Mouse (Mus musculus) cerebellum, adult (tissue): ENCODE results near the gene Epb41l4b.

Experiments
- ATAC-seq: cut with Nextera tagmentation; 2 replicates; pipeline ENCODE4 v1.9.2; 2017; ENCODE audit warnings: mild to moderate bottlenecking, moderate library complexity, mixed read lengths; ENCODE audit not compliant: insufficient number of reproducible peaks, low FRiP score, low TSS enrichment

The Epb41l4b gene

DNA sequence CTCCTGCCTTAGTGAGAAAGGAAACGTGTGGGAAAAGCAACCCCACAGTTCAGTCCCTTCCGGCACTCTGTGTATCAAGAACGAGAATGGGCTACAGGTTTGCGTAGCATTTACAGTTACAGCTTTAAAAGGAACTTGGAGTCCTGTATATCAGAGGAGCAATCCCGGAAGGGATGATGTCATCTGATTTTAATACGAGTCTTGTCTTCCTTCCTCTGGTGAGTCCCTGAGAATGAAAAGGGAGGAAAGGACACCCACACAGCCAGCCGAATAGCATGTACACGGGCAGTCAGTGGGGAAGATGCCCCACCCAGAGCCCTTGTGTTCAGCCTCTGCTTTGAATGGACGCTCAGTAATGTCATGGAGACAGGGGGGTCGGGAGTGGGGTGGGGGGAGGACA is 115.3 kb downstream of the Epb41l4b start:
- no peak for ATAC-seq

DNA sequence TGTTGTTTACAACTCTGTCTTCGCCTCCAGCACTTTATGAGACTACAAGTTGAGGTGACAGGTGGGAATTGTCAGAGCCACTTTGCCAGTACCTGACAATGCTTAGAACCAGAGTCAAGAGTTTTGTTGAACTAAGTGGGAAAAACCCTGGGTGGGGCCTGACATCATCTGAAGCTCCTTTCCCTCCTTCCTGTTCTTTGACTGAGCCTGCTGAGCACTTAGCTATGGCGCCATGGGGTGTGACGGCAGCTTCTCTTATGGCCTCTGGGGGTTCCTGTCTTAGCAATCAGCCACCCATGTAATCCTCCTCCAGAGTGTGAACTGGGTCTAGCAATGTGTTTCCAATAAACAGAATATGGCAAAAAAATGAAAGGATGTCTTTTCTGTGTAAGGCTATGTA is 119.7 kb downstream of the Epb41l4b start:
- ATAC-seq, result no peak

DNA sequence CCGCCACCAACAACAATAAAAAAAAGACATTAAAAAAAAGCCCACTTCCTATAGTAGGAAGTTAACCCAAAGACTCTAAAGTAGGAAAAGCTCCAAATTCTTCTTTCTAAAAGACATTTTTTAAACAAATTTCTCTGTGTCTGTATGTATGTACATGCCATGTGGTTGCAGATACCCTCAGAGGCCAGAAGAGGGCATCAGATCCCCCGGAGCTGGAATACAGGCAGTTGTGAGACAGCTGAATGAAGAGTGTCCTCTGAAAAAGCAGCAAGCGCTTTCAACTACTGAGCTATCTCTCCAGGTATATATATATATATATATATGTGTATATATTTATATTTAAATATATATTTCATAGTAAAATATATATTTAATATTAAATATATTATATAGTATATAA is 121.9 kb downstream of the Epb41l4b start:
- ATAC-seq, result no peak

DNA sequence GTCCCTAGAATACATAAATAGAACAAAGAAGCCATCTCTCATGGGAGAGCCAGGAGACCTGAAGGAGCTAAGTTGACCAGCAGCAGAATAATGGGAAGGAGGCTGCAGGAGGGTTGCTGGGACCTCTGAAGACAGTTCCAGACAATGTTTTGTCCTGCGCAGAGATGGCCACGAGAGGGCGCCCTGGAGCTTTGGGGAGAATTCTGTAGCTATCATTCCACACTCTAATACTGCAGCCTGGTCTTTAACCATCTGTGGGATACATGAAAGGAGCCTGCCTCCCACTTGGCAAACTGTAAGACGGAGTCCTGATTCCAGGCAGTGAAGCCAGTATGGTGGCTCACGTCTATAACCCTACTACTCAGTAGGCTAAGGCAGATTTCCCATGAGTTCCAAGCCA is 126.0 kb downstream of the Epb41l4b start:
- peak; percentile 57; the same call in 1 of the 2 replicates for ATAC-seq

GRCm38 (mm10) chr4:57016366-57017171 is 126.7 kb downstream of the Epb41l4b start:
- no peak for ATAC-seq

GRCm38 (mm10) chr4:57015032-57015431 is 128.2 kb downstream of the Epb41l4b start:
- ATAC-seq, result no peak

- no peak for ATAC-seq
These were observed 131.7 kb downstream of the Epb41l4b start for GRCm38 (mm10) chr4:57011454-57012046.

DNA sequence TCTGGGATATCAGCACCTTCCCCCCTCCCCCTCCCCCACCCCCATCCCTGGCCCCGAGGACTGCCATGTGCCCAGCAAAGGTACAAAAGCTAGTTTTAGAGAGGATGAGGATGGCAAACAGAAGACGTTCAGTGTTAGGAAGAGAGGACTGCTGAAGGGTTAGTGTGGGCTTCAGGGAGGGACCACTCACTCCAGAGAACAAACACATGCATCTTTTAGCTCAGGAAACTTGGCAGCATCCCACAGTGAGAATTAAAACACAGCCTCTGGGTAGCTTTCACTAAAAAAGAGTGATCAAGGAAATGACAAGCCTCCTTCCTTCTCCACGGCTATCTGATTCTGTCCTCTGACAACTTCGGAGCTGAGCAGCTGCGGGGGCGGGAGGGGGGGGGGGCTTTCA is 132.3 kb downstream of the Epb41l4b start:
- no peak for ATAC-seq

- no peak for ATAC-seq
These were observed 132.8 kb downstream of the Epb41l4b start for GRCm38 (mm10) chr4:57010425-57010824.

GRCm38 (mm10) chr4:57007717-57008116 is 135.5 kb downstream of the Epb41l4b start:
- ATAC-seq, result no peak

GRCm38 (mm10) chr4:57005011-57005410 is 138.2 kb downstream of the Epb41l4b start:
- peak; percentile 46; the same call in 1 of the 2 replicates for ATAC-seq

GRCm38 (mm10) chr4:57003886-57004285 is 139.4 kb downstream of the Epb41l4b start:
- ATAC-seq, result no peak

DNA sequence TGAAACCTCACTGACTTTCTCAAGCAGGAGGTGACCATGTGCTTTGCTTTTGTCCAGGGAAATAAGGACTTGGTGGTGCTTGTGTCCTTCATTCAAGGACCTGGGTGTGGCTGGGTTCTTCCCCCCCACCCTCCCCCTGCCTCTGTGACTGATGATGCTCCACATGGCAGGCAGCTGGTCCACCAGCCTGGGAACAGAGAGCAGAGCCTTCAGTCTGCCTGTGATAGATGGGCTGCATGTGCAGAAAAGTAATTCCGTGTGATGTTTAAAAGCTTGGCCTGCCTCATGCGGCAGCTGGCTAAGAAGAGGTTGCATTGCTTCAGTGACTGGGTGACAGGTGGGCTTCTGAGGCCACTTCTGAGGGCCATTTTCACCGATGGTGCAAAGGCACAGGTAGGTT is 140.5 kb downstream of the Epb41l4b start:
- no peak for ATAC-seq

- no peak for ATAC-seq
These were observed 141.8 kb downstream of the Epb41l4b start for GRCm38 (mm10) chr4:57001437-57001836.

DNA sequence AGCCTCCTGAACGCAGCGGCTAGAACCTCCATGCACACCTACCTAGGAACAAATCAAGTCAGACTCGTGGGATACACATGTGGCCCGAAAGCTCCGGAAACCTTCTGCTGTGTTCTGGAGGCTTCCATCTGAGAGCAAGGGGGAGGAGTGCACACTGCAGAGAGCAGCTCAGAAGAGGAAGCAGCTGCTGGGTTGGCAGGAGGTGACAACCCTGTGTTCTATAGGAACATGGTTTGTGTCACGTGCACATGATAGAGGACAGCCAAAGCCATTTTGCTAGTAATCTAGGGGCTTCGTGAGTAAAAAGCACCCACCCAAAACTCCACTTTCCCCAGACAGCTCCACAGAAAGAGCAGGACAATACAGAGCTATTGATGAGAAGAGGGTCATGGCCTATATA is 149.9 kb downstream of the Epb41l4b start:
- ATAC-seq, result no peak

GRCm38 (mm10) chr4:56991951-56992350 is 151.3 kb downstream of the Epb41l4b start:
- no peak for ATAC-seq

DNA sequence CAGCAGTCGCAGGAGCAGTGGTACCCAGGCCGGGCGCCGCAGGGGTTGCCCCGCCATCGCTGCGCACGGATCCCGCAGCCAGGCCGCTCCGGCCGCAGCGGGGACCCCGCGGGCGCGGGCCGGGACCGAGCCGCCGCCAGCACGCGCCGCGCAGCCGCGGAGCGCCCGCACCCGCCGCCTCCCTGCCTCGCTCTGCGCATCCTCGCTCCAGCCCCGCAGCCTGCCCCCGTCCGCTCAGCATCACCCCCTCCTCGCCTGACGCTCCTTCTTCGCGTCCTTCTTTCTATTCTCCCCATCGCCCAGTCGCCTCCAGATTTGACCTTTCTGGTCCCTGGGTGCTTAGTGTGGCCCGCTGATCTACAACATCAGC is 153.0 kb downstream of the Epb41l4b start, which contains the start of gene Frrs1l:
Gene Frrs1l (minus strand): TSS at position 177 of the 370 bp plus-strand sequence.
- ATAC-seq, result peak; percentile 74

GRCm38 (mm10) chr4:56989431-56990214 is 153.6 kb downstream of the Epb41l4b start:
- peak; percentile 78 for ATAC-seq

DNA sequence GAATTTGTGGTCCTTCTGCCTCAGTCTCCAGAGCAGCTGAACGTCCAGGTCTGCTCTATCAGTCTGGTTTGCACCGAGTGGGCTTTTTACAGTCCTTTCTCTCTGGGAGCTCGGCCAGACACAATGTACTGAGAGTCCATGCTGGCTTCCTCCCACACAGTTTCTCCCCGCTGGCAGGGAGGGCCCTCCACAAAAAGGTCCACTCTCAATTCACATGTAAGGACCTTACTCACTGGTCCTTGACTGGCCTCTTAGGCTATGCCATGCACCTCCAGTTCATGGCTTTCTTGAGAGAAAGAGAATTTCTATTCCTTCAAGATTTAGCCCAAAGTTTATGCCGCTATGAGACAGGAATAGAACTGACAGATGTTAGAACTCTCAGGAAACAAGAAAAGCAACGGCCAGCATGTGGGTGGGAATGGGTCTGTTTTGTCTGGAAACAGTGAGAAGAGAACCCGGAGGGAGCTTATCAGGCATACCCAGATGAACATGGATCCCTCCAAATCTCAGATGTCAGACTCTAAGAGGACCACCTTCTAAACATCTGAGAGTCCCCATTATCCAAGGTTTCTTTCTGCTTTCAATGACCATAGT is 177.6 kb downstream of the Epb41l4b start:
- ATAC-seq, result no peak

DNA sequence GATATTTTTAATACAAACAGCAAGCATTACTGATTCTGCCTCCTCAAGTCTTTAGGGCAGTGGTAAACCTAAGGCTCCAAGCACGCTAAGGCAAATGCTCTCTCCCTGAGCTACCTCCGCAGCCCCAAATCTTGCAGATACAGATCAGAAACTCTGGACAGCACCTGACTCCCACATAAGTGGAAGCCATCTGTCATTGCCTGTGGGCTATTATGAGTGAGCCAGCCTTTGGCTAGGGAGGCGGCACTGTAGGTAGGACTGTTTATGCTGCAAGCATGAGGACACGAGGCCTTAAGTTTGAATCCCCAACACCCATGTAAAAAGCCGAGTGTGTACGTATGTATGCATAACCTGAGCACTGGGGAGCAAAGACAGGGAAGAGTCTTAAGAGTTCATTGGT is 179.6 kb downstream of the Epb41l4b start:
- ATAC-seq, result peak; percentile 81
